Mouse (Mus musculus): ENCODE data around the gene Fbln1. TPM values are rescaled to one million over a fixed set of nuclear protein-coding genes. Genes with fewer than 3 reads are reported as not detected.
A peak's percentile ranks its signal among the peaks of the same experiment; 100 is the strongest.

The Fbln1 gene
- 114 and 118 TPM in 2 replicates for polyA plus RNA-seq (2015; fragmentation: Nextera tagmentation; extraction: Ambion mirVana)

DNA sequence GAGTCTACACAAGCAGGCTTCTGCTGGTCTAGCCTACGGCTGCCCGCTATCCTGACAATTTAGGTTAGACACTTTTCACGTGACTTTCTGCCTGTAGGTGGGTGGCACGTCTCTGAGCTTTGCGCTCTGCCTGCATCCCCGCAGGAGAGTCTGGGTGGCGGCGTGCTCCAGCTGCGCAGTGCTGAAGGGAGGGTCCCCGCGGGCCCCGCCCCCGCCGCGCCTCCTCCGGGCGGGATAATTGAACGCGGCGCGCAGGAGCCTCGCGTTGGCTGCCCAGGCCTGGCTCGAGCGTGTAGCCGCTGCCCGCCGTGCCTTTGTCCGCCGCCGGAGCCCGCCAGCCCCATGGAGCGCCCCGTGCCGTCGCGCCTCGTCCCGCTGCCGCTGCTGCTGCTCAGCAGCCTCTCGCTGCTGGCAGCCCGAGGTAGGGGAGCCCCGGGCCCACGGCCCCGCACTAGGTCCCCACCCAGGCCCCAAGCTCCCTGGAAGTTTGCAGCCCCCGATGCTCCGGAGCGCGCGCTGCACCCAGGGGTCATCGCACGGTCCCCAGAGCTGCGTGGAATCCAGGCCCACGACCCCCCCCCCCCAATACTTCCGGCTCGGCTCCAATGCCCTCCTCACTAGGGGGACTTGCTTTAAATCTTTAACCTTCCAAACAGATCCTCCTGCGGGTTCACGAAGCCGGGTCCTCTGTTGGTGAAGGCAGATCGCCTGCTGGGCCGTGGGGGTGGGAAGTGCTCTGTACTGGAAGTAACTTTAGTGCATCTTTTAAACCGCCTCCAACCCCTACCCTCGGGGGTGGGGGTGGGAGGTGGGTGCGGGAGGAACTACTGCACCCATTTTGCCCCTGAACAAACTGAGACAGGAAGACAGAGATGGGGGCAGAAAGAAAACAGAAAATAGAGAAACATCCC, at the start of gene Fbln1:
Gene Fbln1 (plus strand): TSS at position 158 of the 911 bp plus-strand sequence.
- no peak for TF ChIP-seq CTCF (IDR thresholded peaks at IDR 0.05; ENCODE audit: low read depth)
- peak; percentile 79 for ATAC-seq (replicated peaks; ENCODE audit: low FRiP score, low read depth)
- under 1% methylated on average over 59 of the region's 64 CpGs for WGBS
- Histone ChIP-seq H3K4me3 (replicated peaks; ENCODE audit: low read depth, low read length) (peak within 1 kb of the TSS; percentile 56), H3K4me1 (replicated peaks; ENCODE audit: insufficient read depth, low read length) (peaks cover 29% of the 10 kb centered on the region), H3K27ac (peak within 1 kb of the TSS; percentile 88), H3K36me3 (ENCODE audit: insufficient read depth, low read length) (no peaks in the 10 kb centered on the region), H3K4me2 (ENCODE audit: low read length) (peak within 1 kb of the TSS; percentile 90), H3K9me3 (replicated peaks; ENCODE audit: low read length) (no peaks in the 10 kb centered on the region; the same call in 1 of the 2 replicates), H3K27me3 (ENCODE audit: insufficient read depth, low read length) (no peaks in the 10 kb centered on the region), H3K9ac (ENCODE audit: low read depth, low read length) (peak within 1 kb of the TSS; percentile 83)
- DNase-seq (ENCODE audit: low spot score): peak; percentile 90

DNA sequence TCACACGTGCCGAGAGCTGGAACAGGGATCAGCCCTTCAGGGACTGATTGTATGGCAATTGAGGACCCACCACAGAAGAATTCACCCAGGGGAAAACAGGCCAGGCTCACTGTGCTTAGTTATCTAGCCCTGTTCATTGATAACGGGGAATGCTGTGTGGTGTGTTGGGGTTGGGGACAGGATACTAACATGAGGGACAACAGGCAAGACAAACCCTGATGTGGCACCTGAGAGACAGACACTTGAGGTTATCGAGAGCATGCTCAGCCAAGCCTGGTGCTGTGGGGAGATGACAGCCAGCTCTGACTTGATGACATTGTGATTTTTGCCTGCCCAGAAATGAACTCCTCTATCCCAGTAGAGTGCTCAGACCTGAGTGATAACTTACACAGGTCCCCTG, 49.6 kb upstream of the Fbln1 start:
- Histone ChIP-seq H3K4me2 (ENCODE audit: low read length) (no peak overlapping the region), H3K27ac (no peak overlapping the region), H3K4me1 (replicated peaks; ENCODE audit: insufficient read depth, low read length) (0 out of 2 replicates have a peak, but pooled peaks cover 3% of the 10 kb centered on the region), H3K27me3 (ENCODE audit: insufficient read depth, low read length) (no peaks in the 10 kb centered on the region), H3K4me3 (replicated peaks; ENCODE audit: low read depth, low read length) (no peak overlapping the region), H3K9me3 (replicated peaks; ENCODE audit: low read length) (no peaks in the 10 kb centered on the region), H3K9ac (ENCODE audit: low read depth, low read length) (no peak overlapping the region), H3K36me3 (ENCODE audit: insufficient read depth, low read length) (no peaks in the 10 kb centered on the region)
- no peak for ATAC-seq (replicated peaks; ENCODE audit: low FRiP score, low read depth)
- no peak for TF ChIP-seq CTCF (IDR thresholded peaks at IDR 0.05; ENCODE audit: low read depth)
- WGBS: 65% methylated on average over 4 of the region's 4 CpGs
- no peak for DNase-seq (ENCODE audit: low spot score)

DNA sequence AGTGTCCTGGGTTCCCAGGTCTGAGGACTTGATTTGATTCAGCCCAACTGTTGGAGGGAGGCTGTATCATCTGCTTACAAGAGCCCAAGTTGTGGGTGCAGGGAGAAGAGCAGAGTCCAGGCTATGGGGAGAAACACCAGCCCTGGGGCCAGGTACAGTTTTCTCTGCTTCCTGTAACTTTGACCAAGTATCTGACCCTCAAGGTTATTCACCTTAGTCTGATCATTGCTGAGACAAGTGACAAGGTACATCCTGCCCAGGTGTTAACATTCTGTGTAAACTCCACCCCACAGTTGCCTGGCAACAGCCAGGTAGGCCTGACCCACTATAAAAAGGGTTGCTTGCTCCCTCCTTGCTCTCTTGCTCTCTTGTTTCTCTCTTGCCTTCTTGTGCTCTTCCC, 44.3 kb upstream of the Fbln1 start:
- no peak for TF ChIP-seq CTCF (IDR thresholded peaks at IDR 0.05; ENCODE audit: low read depth)
- H3K4me2 ChIP-seq (ENCODE audit: low read length): no peak overlapping the region
- DNase-seq (ENCODE audit: low spot score) (no peak), ATAC-seq (replicated peaks; ENCODE audit: low FRiP score, low read depth) (no peak)
- H3K36me3 ChIP-seq (ENCODE audit: insufficient read depth, low read length): no peaks in the 10 kb centered on the region
- no peaks in the 10 kb centered on the region for H3K27me3 ChIP-seq (ENCODE audit: insufficient read depth, low read length)
- H3K27ac ChIP-seq: no peak overlapping the region
- no peak overlapping the region for H3K9ac ChIP-seq (ENCODE audit: low read depth, low read length)
- H3K4me1 ChIP-seq (replicated peaks; ENCODE audit: insufficient read depth, low read length): no peaks in the 10 kb centered on the region
- H3K4me3 ChIP-seq (replicated peaks; ENCODE audit: low read depth, low read length): no peak overlapping the region
- no peaks in the 10 kb centered on the region for H3K9me3 ChIP-seq (replicated peaks; ENCODE audit: low read length)

DNA sequence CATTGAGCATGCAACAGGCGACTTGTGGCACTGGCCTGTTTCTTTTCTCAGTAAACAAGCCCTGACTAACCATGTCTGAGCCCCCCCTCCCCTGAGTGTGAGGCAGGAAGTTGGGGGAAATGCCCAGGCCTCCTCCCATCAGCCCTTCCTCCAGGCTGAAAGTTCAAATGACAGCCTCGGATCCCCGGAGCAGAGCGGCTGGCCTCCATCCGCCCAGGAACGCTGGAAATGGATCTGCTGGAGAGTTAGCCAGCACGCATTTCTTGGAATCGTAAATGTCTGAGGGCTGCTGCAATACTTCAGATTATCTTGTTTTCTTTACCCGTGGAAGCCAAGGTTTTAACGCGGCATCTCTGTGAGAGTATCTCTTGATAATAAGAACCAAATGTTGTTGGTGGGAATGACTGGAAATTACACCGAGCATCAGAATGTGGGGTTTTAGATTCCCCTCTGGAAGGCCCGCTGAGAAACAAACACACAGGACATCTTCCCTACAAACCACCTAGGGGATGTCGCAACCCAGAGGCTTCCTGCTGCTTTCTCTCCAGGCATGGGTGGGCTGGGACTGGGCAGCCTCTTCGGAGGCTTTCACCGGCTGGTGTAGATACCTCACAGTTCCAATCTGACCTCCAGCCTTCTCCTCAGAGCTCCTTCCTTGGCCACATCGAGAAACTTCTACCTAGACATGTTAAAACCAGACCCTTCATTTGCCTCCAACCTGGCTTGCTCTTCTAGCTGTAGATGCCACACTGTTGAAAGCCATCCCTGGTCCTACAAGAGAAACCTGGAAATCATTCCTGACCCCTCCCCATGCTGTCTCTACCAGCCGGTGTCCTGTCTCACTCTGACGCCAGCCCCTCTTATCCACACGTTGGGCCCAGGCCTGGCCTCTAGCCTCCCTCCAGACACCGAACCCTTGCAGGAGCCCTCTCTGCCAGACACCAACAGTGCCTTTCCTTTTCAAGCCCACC, 42.8 kb upstream of the Fbln1 start:
- Histone ChIP-seq H3K4me3 (replicated peaks; ENCODE audit: low read depth, low read length) (no peak overlapping the region), H3K27ac (peak overlapping the region; percentile 68), H3K9ac (ENCODE audit: low read depth, low read length) (no peak overlapping the region), H3K9me3 (replicated peaks; ENCODE audit: low read length) (no peaks in the 10 kb centered on the region), H3K4me1 (replicated peaks; ENCODE audit: insufficient read depth, low read length) (no peaks in the 10 kb centered on the region), H3K4me2 (ENCODE audit: low read length) (no peak overlapping the region), H3K36me3 (ENCODE audit: insufficient read depth, low read length) (no peaks in the 10 kb centered on the region), H3K27me3 (ENCODE audit: insufficient read depth, low read length) (no peaks in the 10 kb centered on the region)
- 32% methylated on average over 21 of the region's 21 CpGs for WGBS
- TF ChIP-seq CTCF (IDR thresholded peaks at IDR 0.05; ENCODE audit: low read depth): no peak
- DNase-seq (ENCODE audit: low spot score) (peak; percentile 87), ATAC-seq (replicated peaks; ENCODE audit: low FRiP score, low read depth) (peak; percentile 53; the same call in 1 of the 2 replicates)

DNA sequence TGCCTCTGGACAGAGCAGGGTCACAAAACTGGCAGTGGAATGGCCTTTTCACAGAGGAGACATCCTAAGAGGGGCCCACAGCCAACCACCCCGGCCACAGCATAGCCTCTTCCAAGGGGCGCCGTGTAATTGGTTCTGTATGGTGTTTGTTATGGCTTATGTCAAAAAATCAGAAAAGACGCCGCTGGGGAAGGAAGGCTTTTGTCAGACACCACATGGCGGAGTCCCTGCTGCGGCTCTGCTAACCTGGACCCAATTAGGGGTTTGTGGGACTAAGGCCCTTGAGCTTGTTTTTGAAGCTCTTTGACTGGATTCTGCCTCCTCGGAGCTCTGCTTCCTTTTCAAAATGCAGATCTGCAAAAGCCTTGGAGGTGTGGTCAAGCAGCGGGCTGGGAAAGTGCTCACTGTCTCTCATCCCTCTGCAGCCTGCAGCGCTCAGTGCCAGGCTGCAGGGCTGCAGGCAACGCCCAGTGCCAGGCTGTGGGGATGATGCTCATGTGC, 39.3 kb upstream of the Fbln1 start:
- no peak for TF ChIP-seq CTCF (IDR thresholded peaks at IDR 0.05; ENCODE audit: low read depth)
- no peak overlapping the region for H3K9ac ChIP-seq (ENCODE audit: low read depth, low read length)
- H3K4me2 ChIP-seq (ENCODE audit: low read length): no peak overlapping the region
- DNase-seq (ENCODE audit: low spot score): peak; percentile 38
- ATAC-seq (replicated peaks; ENCODE audit: low FRiP score, low read depth): no peak
- 46% methylated on average over 11 of the region's 11 CpGs for WGBS
- H3K9me3 ChIP-seq (replicated peaks; ENCODE audit: low read length): no peaks in the 10 kb centered on the region
- H3K4me1 ChIP-seq (replicated peaks; ENCODE audit: insufficient read depth, low read length): no peaks in the 10 kb centered on the region
- H3K27ac ChIP-seq: no peak overlapping the region
- H3K4me3 ChIP-seq (replicated peaks; ENCODE audit: low read depth, low read length): no peak overlapping the region
- no peaks in the 10 kb centered on the region for H3K36me3 ChIP-seq (ENCODE audit: insufficient read depth, low read length)
- H3K27me3 ChIP-seq (ENCODE audit: insufficient read depth, low read length): no peaks in the 10 kb centered on the region

Measured in kidney, postnatal 0 days (tissue).